Mouse (Mus musculus) embryonic facial prominence, embryonic 15.5 days (tissue): Measurements from ENCODE around the gene Drg1. TPM values are rescaled to one million over a fixed set of nuclear protein-coding genes. Genes with fewer than 3 reads are reported as not detected.
"Not testable (repeated sequence)": the region's sequence is repeated elsewhere in the genome, so short reads cannot be mapped to it uniquely, and the experiment has no call there.

Experiments used
- ATAC-seq: fragments of 200-750 bp; cut with Nextera tagmentation; 2 replicates; pipeline ENCODE4 v1.8.0; 2017; ENCODE audit warnings: low read depth, moderate TSS enrichment; ENCODE audit not compliant: insufficient number of reproducible peaks, low FRiP score, low TSS enrichment
- H3K27ac ChIP-seq: fragments of 300-500 bp; sonication (generic); replicated peaks from 2 replicates; pipeline ENCODE4 v1.5.1; 2015; ENCODE audit warnings: mild to moderate bottlenecking, inconsistent platforms
- H3K27me3 ChIP-seq: fragments of 300-500 bp; sonication (generic); 2 replicates; pipeline ENCODE4 v1.6.1; 2015; ENCODE audit warnings: inconsistent platforms
- H3K36me3 ChIP-seq: fragments of 300-500 bp; sonication (generic); 2 replicates; pipeline ENCODE4 v1.6.1; 2015; ENCODE audit warnings: mild to moderate bottlenecking, inconsistent platforms
- H3K4me1 ChIP-seq: fragments of 300-500 bp; sonication (generic); 2 replicates; pipeline ENCODE4 v1.6.1; 2015; ENCODE audit warnings: inconsistent platforms
- H3K4me2 ChIP-seq: fragments of 300-500 bp; sonication (generic); replicated peaks from 2 replicates; pipeline ENCODE4 v1.6.1; 2015; ENCODE audit warnings: mild to moderate bottlenecking, inconsistent platforms
- H3K4me3 ChIP-seq: fragments of 300-500 bp; sonication (generic); replicated peaks from 2 replicates; pipeline ENCODE4 v1.5.1; 2015; ENCODE audit warnings: mild to moderate bottlenecking, inconsistent platforms
- H3K9ac ChIP-seq: fragments of 300-500 bp; sonication (generic); 2 replicates; pipeline ENCODE4 v1.6.1; 2015; ENCODE audit warnings: inconsistent platforms
- H3K9me3 ChIP-seq: fragments of 300-500 bp; sonication (generic); replicated peaks from 2 replicates; pipeline ENCODE4 v1.6.1; 2016; ENCODE audit warnings: inconsistent platforms
- WGBS: fragments of 180-500 bp; shearing (Covaris S2); methylation state at CpG from one replicate; pipeline ENCODE4 v1.1.7; 2015; 5-methylcytosine and 5-hydroxymethylcytosine counted together
- polyA plus RNA-seq: library from polyadenylated mRNA; unstranded; fragments of >200 nt; fragmentation: Nextera tagmentation; extraction: Ambion mirVana; gene quantifications from 2 replicates; pipeline ENCODE4 v1.2.1, GENCODE M21; 2015

Gene Drg1
- polyA plus RNA-seq, 1 experiment from 2014 or later: 201 TPM

- not testable (repeated sequence) for H3K27ac ChIP-seq, ATAC-seq, H3K4me3 ChIP-seq, H3K4me1 ChIP-seq, H3K4me2 ChIP-seq, H3K9ac ChIP-seq, H3K36me3 ChIP-seq, H3K27me3 ChIP-seq
- WGBS: 91% methylated on average over 2 of the region's 2 CpGs
- peaks cover 22% of the 10 kb centered on the region for H3K9me3 ChIP-seq
These were observed 103.1 kb downstream of the Drg1 start for GRCm38 (mm10) chr11:3163122-3163521.

DNA sequence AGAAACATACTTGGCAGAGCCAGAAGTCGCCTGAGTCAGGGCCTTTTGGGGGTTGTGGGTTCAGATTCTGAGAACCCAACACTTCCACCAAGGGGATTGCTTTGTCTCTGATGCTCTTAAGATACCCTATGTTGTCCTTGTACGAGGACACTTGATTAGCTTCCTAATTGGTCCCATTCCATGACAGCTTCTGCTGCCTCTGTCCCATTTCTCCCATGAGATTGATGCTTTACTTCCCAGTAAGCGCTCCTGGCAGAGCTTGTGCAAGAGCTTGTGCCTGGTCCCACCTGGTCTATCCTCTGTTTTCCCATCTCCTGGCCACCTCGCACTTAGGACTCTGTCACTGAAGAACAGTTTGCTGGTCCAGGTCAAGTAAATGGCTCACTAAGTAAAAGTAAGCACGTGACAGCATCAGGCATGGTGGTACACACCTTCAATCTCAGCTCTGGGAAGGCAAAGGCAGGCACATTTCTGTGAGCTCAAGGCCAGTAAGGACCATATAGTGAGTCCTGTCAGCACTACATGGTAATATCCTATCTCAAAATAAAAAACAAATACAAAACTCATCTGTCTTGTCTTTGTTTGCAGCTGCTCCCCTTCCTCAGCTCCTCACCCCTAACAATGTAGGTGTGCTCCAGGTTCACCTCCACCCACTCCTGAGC, 103.8 kb downstream of the Drg1 start:
- H3K27me3 ChIP-seq, H3K9ac ChIP-seq, H3K27ac ChIP-seq, H3K4me3 ChIP-seq, H3K4me1 ChIP-seq, H3K36me3 ChIP-seq, H3K4me2 ChIP-seq: not testable (repeated sequence)
- ATAC-seq: peak; percentile 49
- peaks cover 18% of the 10 kb centered on the region for H3K9me3 ChIP-seq
- WGBS: 52% methylated on average over 5 of the region's 5 CpGs

- ATAC-seq, H3K9ac ChIP-seq, H3K4me1 ChIP-seq, H3K4me3 ChIP-seq, H3K36me3 ChIP-seq, H3K27ac ChIP-seq, H3K27me3 ChIP-seq, H3K4me2 ChIP-seq: not testable (repeated sequence)
- H3K9me3 ChIP-seq: peaks cover 17% of the 10 kb centered on the region
- 50% methylated on average over 1 of the region's 2 CpGs for WGBS
These were observed 104.8 kb downstream of the Drg1 start for GRCm38 (mm10) chr11:3161370-3161769.

GRCm38 (mm10) chr11:3158800-3159199, 107.4 kb downstream of the Drg1 start:
- not testable (repeated sequence) for H3K4me2 ChIP-seq, H3K27me3 ChIP-seq, H3K4me3 ChIP-seq, H3K4me1 ChIP-seq, H3K27ac ChIP-seq, H3K9ac ChIP-seq, H3K36me3 ChIP-seq, ATAC-seq
- H3K9me3 ChIP-seq: peaks cover 17% of the 10 kb centered on the region
- WGBS: 85% methylated on average over 4 of the region's 4 CpGs

GRCm38 (mm10) chr11:3157996-3158395, 108.2 kb downstream of the Drg1 start:
- not testable (repeated sequence) for H3K4me1 ChIP-seq, H3K4me3 ChIP-seq, H3K27me3 ChIP-seq, H3K27ac ChIP-seq, H3K4me2 ChIP-seq, ATAC-seq, H3K9ac ChIP-seq, H3K36me3 ChIP-seq
- peaks cover 19% of the 10 kb centered on the region for H3K9me3 ChIP-seq
- WGBS: 93% methylated on average over 6 of the region's 6 CpGs

- not testable (repeated sequence) for H3K4me2 ChIP-seq, H3K36me3 ChIP-seq, H3K27ac ChIP-seq, ATAC-seq, H3K4me1 ChIP-seq, H3K9ac ChIP-seq, H3K4me3 ChIP-seq, H3K27me3 ChIP-seq
- WGBS: 77% methylated on average over 3 of the region's 3 CpGs
- H3K9me3 ChIP-seq: peaks cover 13% of the 10 kb centered on the region
These were observed 109.2 kb downstream of the Drg1 start for GRCm38 (mm10) chr11:3156991-3157390.

DNA sequence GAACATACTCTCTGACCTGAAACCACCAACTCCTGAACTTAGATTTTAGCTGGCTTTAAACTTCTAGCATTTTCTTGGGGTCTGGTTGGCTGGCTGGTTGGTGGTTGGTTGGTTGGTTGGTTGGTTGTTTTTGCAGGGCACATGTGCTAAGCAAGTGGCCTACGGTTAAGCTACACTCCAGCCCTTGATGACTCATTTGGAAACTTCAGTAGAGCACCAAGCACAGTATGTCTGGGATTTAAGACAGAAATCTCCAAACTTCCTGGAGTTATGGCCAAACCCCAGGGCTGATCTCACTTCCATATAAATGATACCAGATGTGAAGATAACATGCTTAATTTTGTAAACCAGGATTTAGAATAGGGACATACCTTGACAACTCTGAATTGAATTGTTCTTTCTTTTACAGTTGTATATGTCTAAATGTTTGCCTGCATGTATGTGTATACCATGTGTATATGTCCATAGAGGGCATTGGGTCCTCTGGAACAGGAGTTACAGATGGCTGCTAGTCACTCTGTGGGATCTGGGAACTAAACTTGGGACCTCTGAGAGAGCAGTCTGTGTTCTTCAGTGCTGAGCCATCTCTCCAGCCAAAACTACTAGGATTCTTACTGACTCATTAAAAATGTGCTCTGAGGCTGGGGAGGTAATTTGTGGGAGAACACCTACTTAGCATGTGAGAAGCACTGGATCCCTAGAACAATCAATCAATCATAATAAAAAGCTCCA, 112.4 kb downstream of the Drg1 start:
- not testable (repeated sequence) for H3K36me3 ChIP-seq, H3K4me1 ChIP-seq, H3K4me2 ChIP-seq, H3K9ac ChIP-seq, H3K27me3 ChIP-seq, H3K27ac ChIP-seq, H3K9me3 ChIP-seq, H3K4me3 ChIP-seq
- 68% methylated on average over 1 of the region's 1 CpGs for WGBS
- peak; percentile 72 for ATAC-seq

GRCm38 (mm10) chr11:3151358-3151757, 114.9 kb downstream of the Drg1 start:
- not testable (repeated sequence) for H3K27ac ChIP-seq, H3K9me3 ChIP-seq, H3K4me3 ChIP-seq, H3K4me2 ChIP-seq, H3K4me1 ChIP-seq, H3K9ac ChIP-seq, H3K27me3 ChIP-seq, H3K36me3 ChIP-seq
- peak; percentile 27 for ATAC-seq
- WGBS: 88% methylated on average over 4 of the region's 4 CpGs

DNA sequence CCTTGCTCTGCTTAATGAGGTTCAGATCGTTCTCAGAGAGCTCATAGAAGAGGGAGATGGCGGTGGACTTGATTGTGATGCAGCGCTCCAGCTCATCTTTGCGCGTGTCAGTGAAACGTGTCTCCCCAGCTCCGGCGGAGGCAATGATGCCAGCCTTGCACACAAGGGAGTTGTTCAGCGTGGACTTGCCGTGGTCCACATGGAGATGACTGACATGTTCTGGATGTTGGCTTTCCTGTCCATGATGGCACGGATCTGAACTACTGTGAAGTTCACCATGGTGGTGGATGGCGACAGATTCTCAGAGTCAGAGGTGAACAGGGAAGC, 115.6 kb downstream of the Drg1 start:
- H3K4me1 ChIP-seq, ATAC-seq, H3K27me3 ChIP-seq, H3K9me3 ChIP-seq, H3K4me3 ChIP-seq, H3K4me2 ChIP-seq, H3K36me3 ChIP-seq, H3K9ac ChIP-seq, H3K27ac ChIP-seq: not testable (repeated sequence)
- 98% methylated on average over 12 of the region's 12 CpGs for WGBS

GRCm38 (mm10) chr11:3150003-3150676, 116.1 kb downstream of the Drg1 start:
- ATAC-seq: peak; percentile 1; the same call in 1 of the 2 replicates
- not testable (repeated sequence) for H3K4me1 ChIP-seq, H3K4me3 ChIP-seq, H3K9me3 ChIP-seq, H3K36me3 ChIP-seq, H3K27me3 ChIP-seq, H3K9ac ChIP-seq, H3K27ac ChIP-seq, H3K4me2 ChIP-seq
- 96% methylated on average over 24 of the region's 24 CpGs for WGBS

DNA sequence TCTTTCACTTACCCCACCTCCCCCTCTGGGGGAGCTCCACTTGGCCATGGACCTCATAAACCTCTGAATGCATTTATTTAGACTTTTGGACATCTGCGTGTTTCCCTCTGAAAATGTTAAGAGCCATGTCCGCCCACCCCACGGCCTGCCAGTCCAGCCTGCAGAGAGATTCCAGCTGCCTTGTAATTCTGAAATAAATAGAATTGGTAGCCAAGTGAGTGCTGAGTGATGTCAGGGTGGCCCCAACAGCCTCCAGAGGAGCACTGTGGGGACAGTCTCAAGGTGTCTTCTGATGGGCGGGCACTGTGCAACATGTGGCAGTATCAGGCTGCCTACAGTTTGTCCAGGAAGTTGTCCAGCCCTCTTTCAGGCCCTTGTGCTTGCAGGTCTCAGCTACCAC, 116.7 kb downstream of the Drg1 start:
- 91% methylated on average over 4 of the region's 4 CpGs for WGBS
- not testable (repeated sequence) for H3K4me3 ChIP-seq, H3K9me3 ChIP-seq

More for the DNA sequence above, 116.7 kb downstream of the Drg1 start:
- not testable (repeated sequence) for H3K27me3 ChIP-seq, ATAC-seq, H3K4me1 ChIP-seq, H3K9ac ChIP-seq, H3K36me3 ChIP-seq, H3K27ac ChIP-seq, H3K4me2 ChIP-seq
